Mouse (Mus musculus) urinary bladder, postnatal 36 days (tissue): ENCODE data around the gene Fmc1.

Source experiments
- DNase-seq, 2 experiments: peaks; one replicate each; pipeline ENCODE4 v3.0.0; 2022; ENCODE audit warnings: low spot score in 2 of 2, mixed read lengths in 1 of 2

Gene Fmc1

GRCm38 (mm10) chr6:38551989-38552635 lies 18.8 kb downstream of the Fmc1 start:
- DNase-seq = peak; percentile 97 to 99

- no peak for DNase-seq
These were observed 19.3 kb downstream of the Fmc1 start for GRCm38 (mm10) chr6:38552636-38553000.

- no peak for DNase-seq
These were observed 42.8 kb downstream of the Fmc1 start for GRCm38 (mm10) chr6:38576096-38576495.

- DNase-seq = no peak
These were observed 47.0 kb downstream of the Fmc1 start for GRCm38 (mm10) chr6:38580112-38580857.

- DNase-seq = no peak
These were observed 48.4 kb downstream of the Fmc1 start for GRCm38 (mm10) chr6:38581711-38582110.
